Mouse (Mus musculus) liver, postnatal 0 days (tissue): ENCODE data around the gene Padi2.

ENCODE experiments used
- CTCF ChIP-seq: sonication (generic); IDR thresholded peaks from 2 replicates; pipeline ENCODE4 v1.5.1; 2016; ENCODE audit warnings: antibody characterized with exemption, low read depth
- EP300 ChIP-seq: IDR thresholded peaks from 2 replicates; pipeline ENCODE4 v1.6.1; 2016; ENCODE audit warnings: antibody characterized with exemption, low read depth, mild to moderate bottlenecking

- TF ChIP-seq CTCF = no peak
- TF ChIP-seq EP300 = no peak
Measured at GRCm38 (mm10) chr4:140860125-140860766, 45.9 kb upstream of the Padi2 start.
